Mouse (Mus musculus): ENCODE measurements at regions not wholly inside any gene's neighbourhood (a gene's known extent, or its start where the extent isn't known, plus 50 kb on each side); places are given as distances from the start of the nearest gene placed in this dataset.

DNA sequence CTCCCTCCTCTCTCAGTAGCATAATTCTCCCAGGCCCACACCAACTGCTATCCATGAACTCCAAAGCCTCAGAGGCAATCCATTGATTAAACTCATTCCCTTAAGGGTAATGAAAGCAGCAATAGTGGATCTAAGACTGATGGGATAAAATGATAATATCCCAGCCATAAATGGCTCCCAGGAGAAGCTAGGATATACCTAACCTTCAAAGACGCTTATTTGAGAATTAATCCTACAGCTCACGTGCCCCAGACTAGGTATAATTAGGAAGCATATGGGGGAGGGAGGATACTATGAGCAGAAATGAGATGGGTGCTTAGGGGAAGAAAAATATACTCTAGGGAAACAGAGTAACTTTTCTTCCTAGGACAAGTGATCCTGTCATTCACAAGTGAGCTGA, 52.8 kb upstream of the Rnf32 start:
- TF ChIP-seq CTCF (conservative IDR thresholded peaks at IDR 0.05): no peak
- DNase-seq (ENCODE audit: low spot score in 2 of 2): no peak

DNA sequence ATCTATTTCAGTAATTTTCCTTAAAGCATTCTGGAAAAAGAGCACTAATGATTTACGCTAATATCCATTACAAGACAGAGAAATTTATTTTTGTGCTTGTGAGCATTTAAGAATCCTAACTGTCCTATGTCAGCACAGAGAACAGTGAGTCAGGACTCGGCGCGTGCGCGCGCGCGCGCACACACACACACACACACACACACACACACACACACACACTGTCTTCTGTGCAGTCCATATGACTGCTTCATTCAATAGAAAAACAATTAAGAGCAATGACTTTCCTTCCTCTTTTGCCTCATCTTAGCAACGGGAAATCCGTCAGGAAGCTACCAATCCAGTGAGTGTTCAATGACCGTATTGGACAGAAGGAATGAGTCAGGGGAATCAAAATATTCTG, 53.3 kb upstream of the Rnf32 start:
- no peak for TF ChIP-seq CTCF (conservative IDR thresholded peaks at IDR 0.05)
- DNase-seq (ENCODE audit: low spot score in 2 of 2): no peak
- H3K27ac ChIP-seq: no peak overlapping the region
- no peak overlapping the region for H3K4me3 ChIP-seq

More for the DNA sequence above, 52.8 kb upstream of the Rnf32 start:
- Histone ChIP-seq H3K4me3 (no peak overlapping the region), H3K27ac (no peak overlapping the region)

DNA sequence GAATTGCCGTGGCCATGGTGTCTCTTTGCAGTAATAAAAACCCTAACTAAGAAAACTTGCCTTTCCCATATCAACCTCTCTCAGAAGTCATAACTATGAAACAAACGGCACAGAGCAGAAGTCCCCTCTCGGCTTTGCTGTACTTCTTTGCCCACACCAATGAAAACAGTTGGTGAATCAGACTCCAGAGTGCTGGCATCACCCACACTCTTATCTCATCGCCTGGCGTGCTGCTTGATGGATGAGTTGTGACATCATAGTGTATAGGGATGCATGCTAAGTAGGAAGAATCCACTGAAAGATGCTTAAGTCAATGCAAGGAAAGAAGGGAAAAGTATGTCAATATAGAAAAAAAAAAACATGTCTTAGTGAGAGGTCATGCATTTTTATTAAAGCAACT, 58.3 kb upstream of the Rnf32 start:
- no peak overlapping the region for H3K4me3 ChIP-seq
- DNase-seq (ENCODE audit: low spot score in 2 of 2): no peak
- no peak overlapping the region for H3K27ac ChIP-seq
- no peak for TF ChIP-seq CTCF (conservative IDR thresholded peaks at IDR 0.05)

DNA sequence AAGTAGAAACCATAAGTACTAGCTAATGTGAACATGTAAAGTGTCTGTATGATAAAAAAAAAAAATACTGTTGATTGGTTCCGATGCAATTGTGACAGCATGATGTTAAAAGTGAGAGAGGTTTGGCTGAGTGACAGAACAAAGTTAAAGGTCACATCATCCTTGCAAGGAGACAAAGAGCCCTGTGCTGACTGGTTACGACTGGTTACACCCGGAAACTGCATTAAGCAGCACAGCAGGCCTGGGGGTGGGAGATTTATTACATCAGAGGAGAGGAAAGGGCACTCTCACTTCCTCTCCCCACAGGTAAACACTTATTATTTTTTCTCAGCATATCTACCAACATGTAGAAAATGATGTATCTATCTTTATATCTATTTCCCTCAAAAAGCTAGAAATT, 63.5 kb upstream of the Rnf32 start:
- no peak for DNase-seq (ENCODE audit: low spot score in 2 of 2)

DNA sequence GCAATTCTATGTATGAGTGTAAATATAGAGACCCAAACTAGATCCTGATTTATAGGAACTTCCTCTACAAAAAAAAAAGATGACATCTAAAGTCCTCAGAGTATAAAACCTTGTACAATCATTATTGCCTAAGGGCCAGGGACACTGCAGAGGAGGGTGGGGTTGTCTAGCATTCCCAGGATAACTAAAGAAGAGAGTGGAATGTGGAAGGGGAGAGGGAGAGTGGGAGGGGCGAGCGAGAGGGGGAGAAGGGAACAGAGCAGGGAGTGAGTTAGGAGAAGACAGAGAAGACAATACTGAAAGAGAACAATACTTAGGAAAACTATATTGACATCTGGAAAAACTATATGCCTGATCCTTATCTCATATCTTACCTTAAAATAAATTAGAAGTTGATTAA, 64.0 kb upstream of the Rnf32 start:
- no peak for TF ChIP-seq CTCF (conservative IDR thresholded peaks at IDR 0.05)
- no peak for DNase-seq (ENCODE audit: low spot score in 2 of 2)

More for the DNA sequence above, 63.5 kb upstream of the Rnf32 start:
- H3K27ac ChIP-seq: no peak overlapping the region
- no peak for TF ChIP-seq CTCF (conservative IDR thresholded peaks at IDR 0.05)
- H3K4me3 ChIP-seq: no peak overlapping the region

DNA sequence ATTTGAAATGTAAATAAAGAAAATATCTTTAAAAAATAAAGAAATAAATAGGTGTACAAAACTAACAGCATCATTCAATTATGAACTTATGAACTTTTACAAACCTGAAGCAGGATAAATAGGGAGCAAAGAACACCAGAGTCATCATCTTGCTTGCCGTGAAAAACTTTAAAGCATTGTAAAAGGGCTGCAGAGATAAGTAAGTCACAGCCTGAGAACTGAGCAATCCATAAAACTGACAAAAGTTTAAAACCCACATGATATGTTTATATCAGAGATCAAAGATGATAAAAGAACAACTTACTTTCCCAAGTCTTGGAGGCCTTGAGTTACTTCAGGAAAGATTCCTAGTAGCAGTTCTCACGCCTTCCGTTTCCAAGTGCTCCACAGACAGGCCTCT, 66.1 kb upstream of the Rnf32 start:
- Histone ChIP-seq H3K4me3 (no peak overlapping the region), H3K27ac (no peak overlapping the region)
- DNase-seq (ENCODE audit: low spot score in 2 of 2): no peak
- TF ChIP-seq CTCF (conservative IDR thresholded peaks at IDR 0.05): no peak

More for the DNA sequence above, 64.0 kb upstream of the Rnf32 start:
- Histone ChIP-seq H3K27ac (no peak overlapping the region), H3K4me3 (no peak overlapping the region)

DNA sequence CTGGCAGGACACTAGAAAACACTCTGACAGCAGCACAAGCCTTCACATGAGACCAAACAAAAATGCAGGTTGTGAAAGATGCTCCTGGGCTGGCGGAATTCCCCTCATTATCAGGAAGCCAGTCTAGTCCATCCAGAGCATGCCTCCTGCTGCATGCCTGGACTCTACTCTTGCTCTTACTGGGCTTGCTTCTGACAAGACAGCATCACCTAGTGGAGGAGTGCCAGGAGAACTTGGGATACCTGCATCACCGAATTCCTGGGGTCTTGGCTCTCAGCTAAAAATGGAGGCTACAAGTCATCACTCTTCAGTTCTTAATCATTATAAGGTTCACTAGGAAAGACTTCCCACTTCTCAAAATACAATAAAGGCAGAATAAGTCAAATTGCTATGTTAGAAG, 78.8 kb upstream of the Rnf32 start:
- no peak for DNase-seq (ENCODE audit: low spot score in 2 of 2)
- H3K27ac ChIP-seq: no peak overlapping the region
- H3K4me3 ChIP-seq: no peak overlapping the region
- no peak for TF ChIP-seq CTCF (conservative IDR thresholded peaks at IDR 0.05)

DNA sequence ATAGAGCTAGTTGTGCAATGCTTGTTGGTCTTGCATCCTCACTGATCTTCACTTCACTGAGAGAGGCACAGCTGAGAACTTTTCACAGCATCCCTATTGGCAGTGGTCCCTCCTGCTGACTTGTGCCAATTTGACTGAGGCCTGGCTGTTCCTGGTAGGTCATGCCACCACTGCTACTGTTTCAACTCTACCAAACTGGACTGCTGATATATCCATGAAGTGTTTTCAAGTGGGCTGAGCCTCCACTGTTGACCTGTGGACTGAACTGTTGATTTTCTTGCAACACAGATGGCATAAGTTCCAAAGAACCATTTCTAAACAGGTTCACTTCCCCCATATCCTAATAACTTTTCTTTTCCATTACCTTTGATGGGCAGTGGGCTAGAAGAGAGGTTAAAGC, 83.3 kb upstream of the Rnf32 start:
- H3K27ac ChIP-seq: no peak overlapping the region
- TF ChIP-seq CTCF (conservative IDR thresholded peaks at IDR 0.05): no peak
- DNase-seq (ENCODE audit: low spot score in 2 of 2): no peak
- H3K4me3 ChIP-seq: no peak overlapping the region

DNA sequence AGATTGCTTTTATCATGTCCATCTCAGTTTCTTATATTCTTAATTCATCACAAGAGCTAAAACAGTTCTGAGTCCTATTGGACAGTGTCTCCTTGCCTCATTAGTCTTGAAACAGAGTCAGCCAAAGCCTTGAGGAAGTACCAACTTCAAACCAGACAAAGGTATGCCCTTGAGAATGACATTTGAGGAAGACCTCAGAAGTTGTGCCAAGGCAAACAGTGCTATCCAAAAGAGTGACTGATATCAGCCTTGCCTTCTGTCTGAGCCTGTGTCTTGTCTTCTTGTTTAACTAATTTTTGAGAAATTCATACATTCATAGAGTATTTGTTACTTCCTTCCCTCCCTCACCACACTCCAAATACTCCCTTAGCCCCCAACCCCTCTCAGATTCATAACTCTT, 88.5 kb upstream of the Rnf32 start:
- no peak overlapping the region for H3K4me3 ChIP-seq
- DNase-seq (ENCODE audit: low spot score in 2 of 2): no peak
- H3K27ac ChIP-seq: no peak overlapping the region
- TF ChIP-seq CTCF (conservative IDR thresholded peaks at IDR 0.05): no peak

DNA sequence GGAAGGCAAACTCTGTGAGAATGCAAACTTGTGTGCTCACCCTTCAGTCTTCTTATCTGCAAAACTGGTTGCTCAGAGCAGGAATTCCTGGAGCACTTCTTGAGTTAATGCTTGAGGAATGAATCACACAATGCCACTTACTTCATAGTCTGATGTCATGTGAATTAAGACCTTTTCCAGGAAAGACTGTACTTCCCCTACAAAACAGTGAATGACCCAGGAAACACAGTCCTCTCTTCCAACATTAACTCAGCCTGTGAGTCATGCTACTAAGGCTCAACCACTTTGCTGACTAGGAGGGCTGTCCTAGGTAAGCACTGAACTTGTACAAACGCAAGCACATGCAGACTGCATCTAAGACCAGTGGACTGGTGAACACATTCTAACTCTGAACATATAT, 112.5 kb upstream of the Rnf32 start:
- H3K4me3 ChIP-seq: no peak overlapping the region
- TF ChIP-seq CTCF (conservative IDR thresholded peaks at IDR 0.05): no peak
- no peak overlapping the region for H3K27ac ChIP-seq
- no peak for DNase-seq (ENCODE audit: low spot score in 2 of 2)

DNA sequence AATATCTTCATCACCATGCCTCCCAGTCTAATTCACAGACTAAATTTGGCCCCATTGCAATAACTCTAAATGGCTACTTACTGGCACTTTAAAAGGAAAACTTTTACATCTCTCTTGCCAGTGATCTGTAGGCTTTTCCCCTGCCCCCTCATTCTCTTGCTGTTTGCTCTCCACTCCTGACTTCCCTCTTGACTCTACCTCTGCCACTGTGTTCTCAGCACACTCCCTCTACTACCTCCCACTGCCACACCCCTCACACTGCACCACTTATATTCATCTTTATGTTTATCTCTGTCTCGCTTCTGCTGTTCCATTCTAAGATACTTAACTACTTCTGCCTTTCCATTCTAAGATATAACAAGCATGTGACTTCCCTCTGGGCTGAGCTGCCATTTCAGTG, 141.4 kb upstream of the Rnf32 start:
- Histone ChIP-seq H3K4me3 (no peak overlapping the region), H3K27ac (no peak overlapping the region)
- no peak for DNase-seq (ENCODE audit: low spot score in 2 of 2)
- TF ChIP-seq CTCF (conservative IDR thresholded peaks at IDR 0.05): no peak

DNA sequence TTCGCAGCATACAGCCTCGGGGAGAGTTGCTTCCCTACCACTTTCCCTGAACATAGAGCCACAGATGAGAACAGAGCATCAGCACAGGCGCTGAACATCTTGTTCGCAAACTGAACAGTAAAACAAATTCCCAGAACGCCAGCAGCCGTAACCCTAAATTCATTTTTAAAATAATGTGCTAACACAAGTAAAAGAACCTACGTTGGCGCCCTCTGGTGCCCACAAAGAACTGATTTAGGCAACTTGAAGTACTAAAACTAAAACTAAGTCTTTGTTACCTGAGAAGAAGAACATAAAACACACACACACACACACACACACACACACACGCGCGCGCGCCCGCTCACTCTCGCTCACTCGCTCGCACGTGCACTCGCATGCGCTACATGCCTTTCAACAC, 159.2 kb upstream of the Rnf32 start:
- TF ChIP-seq CTCF (conservative IDR thresholded peaks at IDR 0.05): peak; percentile 74
- no peak overlapping the region for H3K4me3 ChIP-seq
- peak; percentile 62 to 70 for DNase-seq (ENCODE audit: low spot score in 2 of 2)
- no peak overlapping the region for H3K27ac ChIP-seq

DNA sequence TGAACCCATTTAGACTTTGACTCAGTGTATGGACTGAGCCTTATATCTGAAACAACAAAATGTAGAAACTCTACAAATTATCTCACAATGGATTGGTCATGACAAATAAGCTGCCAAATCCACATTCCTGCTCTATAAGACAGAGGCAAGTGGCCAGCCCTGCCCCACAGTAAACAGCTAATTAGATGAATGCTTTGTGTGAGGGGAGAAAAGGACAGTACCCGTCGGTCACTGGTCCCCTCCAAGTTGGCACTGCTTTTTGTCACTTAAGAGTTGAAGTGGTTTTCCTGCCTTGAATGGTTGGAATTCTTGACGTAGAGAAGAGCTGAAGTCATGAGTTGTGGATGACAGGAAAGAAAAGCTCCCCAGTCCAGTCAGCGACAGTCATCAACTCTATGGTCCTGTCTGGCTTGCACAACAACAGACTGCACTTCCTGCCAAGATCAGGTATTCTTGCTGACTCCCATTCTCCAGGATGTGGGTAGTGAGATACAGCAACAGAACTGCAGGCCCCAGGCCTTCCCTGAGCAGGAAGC, 162.3 kb upstream of the Rnf32 start:
- no peak overlapping the region for H3K27ac ChIP-seq
- DNase-seq (ENCODE audit: low spot score in 2 of 2): no peak
- no peak overlapping the region for H3K4me3 ChIP-seq
- TF ChIP-seq CTCF (conservative IDR thresholded peaks at IDR 0.05): no peak

DNA sequence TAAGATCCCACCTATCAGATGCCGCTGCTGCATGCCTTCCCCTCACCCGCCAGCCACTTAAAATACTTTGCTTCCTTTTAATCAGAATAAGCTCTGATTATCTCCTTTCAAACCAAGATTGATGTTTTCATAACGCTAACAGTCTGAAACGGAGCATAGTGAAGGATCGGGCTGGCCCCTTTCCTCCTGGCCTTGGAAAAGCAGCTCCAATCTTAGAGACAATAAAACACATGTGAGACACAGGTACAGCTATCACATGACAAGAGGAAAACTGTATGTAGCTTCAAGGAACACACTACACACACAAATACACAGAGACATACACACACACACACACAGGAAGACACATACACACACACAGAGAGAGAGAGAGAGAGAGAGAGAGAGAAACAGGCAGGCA, 165.3 kb upstream of the Rnf32 start:
- Histone ChIP-seq H3K4me3 (no peak overlapping the region), H3K27ac (no peak overlapping the region)
- no peak for TF ChIP-seq CTCF (conservative IDR thresholded peaks at IDR 0.05)
- no peak for DNase-seq (ENCODE audit: low spot score in 2 of 2)

DNA sequence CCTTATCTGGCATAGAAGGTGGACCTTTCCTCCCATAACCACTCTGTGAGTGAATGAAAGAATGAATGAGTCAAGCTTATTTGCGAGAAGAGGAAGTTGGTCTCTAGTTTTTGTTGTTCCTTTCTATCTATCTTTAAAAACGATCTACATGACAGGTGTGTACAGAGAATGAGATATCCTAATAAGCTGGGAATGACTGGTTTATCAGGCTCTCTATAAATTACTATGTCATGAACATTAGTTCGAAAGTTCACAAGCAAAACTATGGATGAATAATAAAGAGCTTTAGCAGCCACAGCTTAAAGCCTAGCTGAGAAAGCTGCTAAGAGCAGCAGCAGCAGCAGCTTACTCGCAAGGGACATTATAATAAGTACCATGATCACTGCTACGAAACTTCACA, 165.8 kb upstream of the Rnf32 start:
- Histone ChIP-seq H3K27ac (no peak overlapping the region), H3K4me3 (no peak overlapping the region)
- no peak for DNase-seq (ENCODE audit: low spot score in 2 of 2)
- TF ChIP-seq CTCF (conservative IDR thresholded peaks at IDR 0.05): no peak

All from layer of hippocampus, adult 2 months (tissue).